Mouse (Mus musculus): ENCODE measurements at regions not wholly inside any gene's neighbourhood (a gene's known extent, or its start where the extent isn't known, plus 50 kb on each side); places are given as distances from the start of the nearest gene placed in this dataset.

GRCm38 (mm10) chr12:25240142-25240541 is 143.2 kb upstream of the Id2 start:
- H3K36me3 ChIP-seq (ENCODE audit: control insufficient read depth, insufficient read depth, low read length): no peaks in the 10 kb centered on the region
- H3K4me2 ChIP-seq (ENCODE audit: low read depth, severe bottlenecking): no peak overlapping the region
- no peaks in the 10 kb centered on the region for H3K27me3 ChIP-seq (ENCODE audit: control insufficient read depth, insufficient read depth, low read length)
- ATAC-seq (ENCODE audit: insufficient number of reproducible peaks, low FRiP score, low TSS enrichment, low read depth) (no peak), DNase-seq (ENCODE audit: low spot score) (no peak)
- 51% methylated on average over 12 of the region's 12 CpGs for WGBS
- no peak overlapping the region for H3K27ac ChIP-seq (replicated peaks; ENCODE audit: low read depth, low read length)
- H3K9me3 ChIP-seq (ENCODE audit: control insufficient read depth, low read length): no peaks in the 10 kb centered on the region
- no peak overlapping the region for H3K4me3 ChIP-seq (ENCODE audit: low read depth, low read length)
- peaks cover 4% of the 10 kb centered on the region; the same call in 1 of the 2 replicates for H3K4me1 ChIP-seq (ENCODE audit: control insufficient read depth, insufficient read depth, low read length)
- no peak overlapping the region for H3K9ac ChIP-seq (ENCODE audit: low read length)

- ATAC-seq (ENCODE audit: insufficient number of reproducible peaks, low FRiP score, low TSS enrichment, low read depth) (no peak), DNase-seq (ENCODE audit: low spot score) (no peak)
- Histone ChIP-seq H3K4me1 (ENCODE audit: control insufficient read depth, insufficient read depth, low read length) (peaks cover 8% of the 10 kb centered on the region; the same call in 1 of the 2 replicates), H3K27ac (replicated peaks; ENCODE audit: low read depth, low read length) (no peak overlapping the region), H3K9me3 (ENCODE audit: control insufficient read depth, low read length) (no peaks in the 10 kb centered on the region), H3K4me2 (ENCODE audit: low read depth, severe bottlenecking) (no peak overlapping the region), H3K9ac (ENCODE audit: low read length) (no peak overlapping the region), H3K4me3 (ENCODE audit: low read depth, low read length) (no peak overlapping the region), H3K36me3 (ENCODE audit: control insufficient read depth, insufficient read depth, low read length) (no peaks in the 10 kb centered on the region), H3K27me3 (ENCODE audit: control insufficient read depth, insufficient read depth, low read length) (no peaks in the 10 kb centered on the region)
- 26% methylated on average over 8 of the region's 8 CpGs for WGBS
These were observed 138.1 kb upstream of the Id2 start for GRCm38 (mm10) chr12:25235071-25235470.

GRCm38 (mm10) chr12:25234636-25235035 is 137.7 kb upstream of the Id2 start:
- no peak overlapping the region for H3K9ac ChIP-seq (ENCODE audit: low read length)
- no peaks in the 10 kb centered on the region for H3K27me3 ChIP-seq (ENCODE audit: control insufficient read depth, insufficient read depth, low read length)
- WGBS: 79% methylated on average over 3 of the region's 3 CpGs
- H3K4me1 ChIP-seq (ENCODE audit: control insufficient read depth, insufficient read depth, low read length): peaks cover 5% of the 10 kb centered on the region; the same call in 1 of the 2 replicates
- no peak overlapping the region for H3K27ac ChIP-seq (replicated peaks; ENCODE audit: low read depth, low read length)
- H3K9me3 ChIP-seq (ENCODE audit: control insufficient read depth, low read length): no peaks in the 10 kb centered on the region
- DNase-seq (ENCODE audit: low spot score): no peak
- no peaks in the 10 kb centered on the region for H3K36me3 ChIP-seq (ENCODE audit: control insufficient read depth, insufficient read depth, low read length)
- ATAC-seq (ENCODE audit: insufficient number of reproducible peaks, low FRiP score, low TSS enrichment, low read depth): no peak
- no peak overlapping the region for H3K4me3 ChIP-seq (ENCODE audit: low read depth, low read length)
- H3K4me2 ChIP-seq (ENCODE audit: low read depth, severe bottlenecking): no peak overlapping the region

GRCm38 (mm10) chr12:25233027-25233535 is 136.1 kb upstream of the Id2 start:
- no peak overlapping the region for H3K9ac ChIP-seq (ENCODE audit: low read length)
- 71% methylated on average over 4 of the region's 4 CpGs for WGBS
- no peaks in the 10 kb centered on the region for H3K36me3 ChIP-seq (ENCODE audit: control insufficient read depth, insufficient read depth, low read length)
- no peak overlapping the region for H3K27ac ChIP-seq (replicated peaks; ENCODE audit: low read depth, low read length)
- no peak overlapping the region for H3K4me3 ChIP-seq (ENCODE audit: low read depth, low read length)
- H3K9me3 ChIP-seq (ENCODE audit: control insufficient read depth, low read length): no peaks in the 10 kb centered on the region
- DNase-seq (ENCODE audit: low spot score) (no peak), ATAC-seq (ENCODE audit: insufficient number of reproducible peaks, low FRiP score, low TSS enrichment, low read depth) (no peak)
- H3K27me3 ChIP-seq (ENCODE audit: control insufficient read depth, insufficient read depth, low read length): no peaks in the 10 kb centered on the region
- no peak overlapping the region for H3K4me2 ChIP-seq (ENCODE audit: low read depth, severe bottlenecking)
- peaks cover 5% of the 10 kb centered on the region; the same call in 1 of the 2 replicates for H3K4me1 ChIP-seq (ENCODE audit: control insufficient read depth, insufficient read depth, low read length)

GRCm38 (mm10) chr12:25232358-25233026 is 135.6 kb upstream of the Id2 start:
- H3K4me1 ChIP-seq (ENCODE audit: control insufficient read depth, insufficient read depth, low read length): peaks cover 5% of the 10 kb centered on the region; the same call in 1 of the 2 replicates
- no peak overlapping the region for H3K9ac ChIP-seq (ENCODE audit: low read length)
- no peaks in the 10 kb centered on the region for H3K27me3 ChIP-seq (ENCODE audit: control insufficient read depth, insufficient read depth, low read length)
- 89% methylated on average over 5 of the region's 5 CpGs for WGBS
- H3K4me3 ChIP-seq (ENCODE audit: low read depth, low read length): no peak overlapping the region
- no peaks in the 10 kb centered on the region for H3K36me3 ChIP-seq (ENCODE audit: control insufficient read depth, insufficient read depth, low read length)
- DNase-seq (ENCODE audit: low spot score) (no peak), ATAC-seq (ENCODE audit: insufficient number of reproducible peaks, low FRiP score, low TSS enrichment, low read depth) (no peak)
- no peak overlapping the region for H3K27ac ChIP-seq (replicated peaks; ENCODE audit: low read depth, low read length)
- H3K9me3 ChIP-seq (ENCODE audit: control insufficient read depth, low read length): no peaks in the 10 kb centered on the region
- H3K4me2 ChIP-seq (ENCODE audit: low read depth, severe bottlenecking): no peak overlapping the region

- DNase-seq (ENCODE audit: low spot score): no peak
- Histone ChIP-seq H3K27me3 (ENCODE audit: control insufficient read depth, insufficient read depth, low read length) (no peaks in the 10 kb centered on the region), H3K4me2 (ENCODE audit: low read depth, severe bottlenecking) (no peak overlapping the region), H3K36me3 (ENCODE audit: control insufficient read depth, insufficient read depth, low read length) (no peaks in the 10 kb centered on the region), H3K9me3 (ENCODE audit: control insufficient read depth, low read length) (no peaks in the 10 kb centered on the region), H3K4me1 (ENCODE audit: control insufficient read depth, insufficient read depth, low read length) (no peaks in the 10 kb centered on the region), H3K27ac (replicated peaks; ENCODE audit: low read depth, low read length) (no peak overlapping the region), H3K4me3 (ENCODE audit: low read depth, low read length) (no peak overlapping the region), H3K9ac (ENCODE audit: low read length) (no peak overlapping the region)
- no peak for ATAC-seq (ENCODE audit: insufficient number of reproducible peaks, low FRiP score, low TSS enrichment, low read depth)
- WGBS: 86% methylated on average over 2 of the region's 2 CpGs
These were observed 131.8 kb upstream of the Id2 start for GRCm38 (mm10) chr12:25228708-25229107.

- Histone ChIP-seq H3K27ac (replicated peaks; ENCODE audit: low read depth, low read length) (no peak overlapping the region), H3K9me3 (ENCODE audit: control insufficient read depth, low read length) (no peaks in the 10 kb centered on the region), H3K4me2 (ENCODE audit: low read depth, severe bottlenecking) (no peak overlapping the region), H3K27me3 (ENCODE audit: control insufficient read depth, insufficient read depth, low read length) (no peaks in the 10 kb centered on the region), H3K36me3 (ENCODE audit: control insufficient read depth, insufficient read depth, low read length) (no peaks in the 10 kb centered on the region), H3K4me3 (ENCODE audit: low read depth, low read length) (no peak overlapping the region), H3K9ac (ENCODE audit: low read length) (no peak overlapping the region), H3K4me1 (ENCODE audit: control insufficient read depth, insufficient read depth, low read length) (no peaks in the 10 kb centered on the region)
- 85% methylated on average over 4 of the region's 4 CpGs for WGBS
- no peak for DNase-seq (ENCODE audit: low spot score)
- ATAC-seq (ENCODE audit: insufficient number of reproducible peaks, low FRiP score, low TSS enrichment, low read depth): no peak
These were observed 130.8 kb upstream of the Id2 start for GRCm38 (mm10) chr12:25227736-25228135.

- ATAC-seq (ENCODE audit: insufficient number of reproducible peaks, low FRiP score, low TSS enrichment, low read depth): no peak
- 93% methylated on average over 4 of the region's 4 CpGs for WGBS
- Histone ChIP-seq H3K4me1 (ENCODE audit: control insufficient read depth, insufficient read depth, low read length) (peaks cover 4% of the 10 kb centered on the region; the same call in 1 of the 2 replicates), H3K4me2 (ENCODE audit: low read depth, severe bottlenecking) (no peak overlapping the region), H3K36me3 (ENCODE audit: control insufficient read depth, insufficient read depth, low read length) (no peaks in the 10 kb centered on the region), H3K9me3 (ENCODE audit: control insufficient read depth, low read length) (no peaks in the 10 kb centered on the region), H3K4me3 (ENCODE audit: low read depth, low read length) (no peak overlapping the region), H3K9ac (ENCODE audit: low read length) (no peak overlapping the region), H3K27me3 (ENCODE audit: control insufficient read depth, insufficient read depth, low read length) (no peaks in the 10 kb centered on the region), H3K27ac (replicated peaks; ENCODE audit: low read depth, low read length) (no peak overlapping the region)
- DNase-seq (ENCODE audit: low spot score): no peak
These were observed 127.7 kb upstream of the Id2 start for GRCm38 (mm10) chr12:25224644-25225043.

- Histone ChIP-seq H3K27ac (replicated peaks; ENCODE audit: low read depth, low read length) (no peak overlapping the region), H3K36me3 (ENCODE audit: control insufficient read depth, insufficient read depth, low read length) (no peaks in the 10 kb centered on the region), H3K4me2 (ENCODE audit: low read depth, severe bottlenecking) (no peak overlapping the region), H3K4me1 (ENCODE audit: control insufficient read depth, insufficient read depth, low read length) (peaks cover 4% of the 10 kb centered on the region; the same call in 1 of the 2 replicates), H3K9me3 (ENCODE audit: control insufficient read depth, low read length) (no peaks in the 10 kb centered on the region), H3K9ac (ENCODE audit: low read length) (no peak overlapping the region), H3K4me3 (ENCODE audit: low read depth, low read length) (no peak overlapping the region), H3K27me3 (ENCODE audit: control insufficient read depth, insufficient read depth, low read length) (no peaks in the 10 kb centered on the region)
- WGBS: 91% methylated on average over 2 of the region's 2 CpGs
- ATAC-seq (ENCODE audit: insufficient number of reproducible peaks, low FRiP score, low TSS enrichment, low read depth) (no peak), DNase-seq (ENCODE audit: low spot score) (no peak)
These were observed 127.3 kb upstream of the Id2 start for GRCm38 (mm10) chr12:25224201-25224600.

Data from limb, embryonic 11.5 days (tissue).